Mouse (Mus musculus): Measurements from ENCODE around the gene Gm6121. TPM values are rescaled to one million over a fixed set of nuclear protein-coding genes. Genes with fewer than 3 reads are reported as not detected.
"Not testable (repeated sequence)": the region's sequence is repeated elsewhere in the genome, so short reads cannot be mapped to it uniquely, and the experiment has no call there.

Gene Gm6121
- not detected in 2 replicates for polyA plus RNA-seq (2012; rRNA removed)

DNA sequence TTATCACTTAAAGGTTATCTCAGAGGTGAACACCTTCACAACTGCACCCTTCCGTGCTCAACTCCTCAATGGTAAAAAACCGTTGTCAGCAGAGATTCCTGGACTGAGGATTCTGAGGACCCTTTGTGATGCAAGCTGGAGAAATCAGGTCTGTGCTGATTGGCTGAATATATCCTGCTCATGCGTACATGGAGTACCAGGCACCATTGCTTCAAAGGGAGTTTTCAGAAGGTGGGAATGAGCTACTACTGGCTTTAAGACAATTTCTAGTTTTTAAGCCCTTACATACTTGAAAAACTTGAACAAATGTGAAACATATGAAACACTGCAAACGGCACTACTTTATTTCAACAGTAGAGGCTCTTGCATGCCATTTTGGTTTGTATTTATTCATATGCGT, at the start of gene Gm6121:
Gene Gm6121 (minus strand): TSS at position 101 of the 400 bp plus-strand sequence.
- not testable (repeated sequence) for DNase-seq (ENCODE audit: low read depth)

Other genes starting within 250 kb of the Gm6121 start
- gene Gm14525, start 233.1 kb downstream of the Gm6121 start, polyA plus RNA-seq (2012; rRNA removed) = not detected in 2 replicates